Mouse (Mus musculus) kidney, postnatal 14 days (tissue): ENCODE results near the gene Rgs3.
A peak's percentile ranks its signal among the peaks of the same experiment; 100 is the strongest.

Experiments
- DNase-seq: peaks from one replicate; pipeline ENCODE4 v3.0.0; 2022; ENCODE audit warnings: mixed read lengths

Gene Rgs3

DNA sequence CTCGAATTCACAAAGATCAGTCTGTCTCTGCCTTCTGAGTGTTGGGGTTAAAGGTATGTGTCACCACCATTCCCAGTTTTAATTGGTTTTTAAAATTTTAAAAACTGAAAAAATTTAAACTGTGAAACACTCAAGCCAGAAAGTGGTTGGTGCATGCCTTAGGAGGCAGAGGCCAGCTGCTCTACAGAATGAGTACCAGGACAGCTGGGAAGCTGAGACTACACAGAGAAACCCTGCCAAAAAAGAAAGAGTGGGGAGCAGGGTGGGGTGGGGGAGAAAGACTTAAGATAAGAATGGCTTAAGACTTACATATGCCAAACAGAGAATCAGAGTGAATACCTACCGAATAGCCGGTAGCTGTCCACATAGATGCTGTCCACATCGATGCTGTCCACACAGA, 73.6 kb downstream of the Rgs3 start:
- DNase-seq: no peak

GRCm38 (mm10) chr4:62634054-62634591, 74.5 kb downstream of the Rgs3 start:
- DNase-seq: peak; percentile 54

GRCm38 (mm10) chr4:62634840-62635239, 75.2 kb downstream of the Rgs3 start:
- no peak for DNase-seq

- no peak for DNase-seq
These were observed 76.4 kb downstream of the Rgs3 start for GRCm38 (mm10) chr4:62636047-62636446.

- no peak for DNase-seq
These were observed 78.4 kb downstream of the Rgs3 start for GRCm38 (mm10) chr4:62637856-62638604.

GRCm38 (mm10) chr4:62640496-62641229, 81.0 kb downstream of the Rgs3 start:
- DNase-seq: no peak

- no peak for DNase-seq
These were observed 81.6 kb downstream of the Rgs3 start for GRCm38 (mm10) chr4:62641230-62641589.

GRCm38 (mm10) chr4:62641656-62642055, 82.0 kb downstream of the Rgs3 start:
- DNase-seq: no peak

DNA sequence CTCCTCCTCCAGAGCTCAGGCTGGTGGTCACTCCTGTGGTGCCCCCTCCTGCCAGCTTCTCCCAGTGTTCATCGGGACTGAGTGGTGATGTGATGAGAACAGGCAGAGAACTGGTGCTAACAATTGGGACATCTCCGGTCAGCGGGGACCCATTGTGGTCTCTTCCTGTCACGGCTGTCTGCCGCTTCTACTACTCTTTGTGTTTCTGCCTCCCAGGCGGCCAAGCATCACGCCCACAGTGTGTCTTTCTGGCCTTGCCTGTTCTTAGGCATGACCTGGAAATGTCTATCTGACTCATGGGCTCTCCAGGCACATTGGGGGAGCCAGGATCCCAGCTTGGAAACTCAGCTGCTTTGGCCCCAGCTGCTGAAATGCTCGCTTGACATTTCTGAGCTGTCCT, 83.8 kb downstream of the Rgs3 start:
- DNase-seq: peak; percentile 57

- no peak for DNase-seq
These were observed 84.6 kb downstream of the Rgs3 start for GRCm38 (mm10) chr4:62644031-62644793.

DNA sequence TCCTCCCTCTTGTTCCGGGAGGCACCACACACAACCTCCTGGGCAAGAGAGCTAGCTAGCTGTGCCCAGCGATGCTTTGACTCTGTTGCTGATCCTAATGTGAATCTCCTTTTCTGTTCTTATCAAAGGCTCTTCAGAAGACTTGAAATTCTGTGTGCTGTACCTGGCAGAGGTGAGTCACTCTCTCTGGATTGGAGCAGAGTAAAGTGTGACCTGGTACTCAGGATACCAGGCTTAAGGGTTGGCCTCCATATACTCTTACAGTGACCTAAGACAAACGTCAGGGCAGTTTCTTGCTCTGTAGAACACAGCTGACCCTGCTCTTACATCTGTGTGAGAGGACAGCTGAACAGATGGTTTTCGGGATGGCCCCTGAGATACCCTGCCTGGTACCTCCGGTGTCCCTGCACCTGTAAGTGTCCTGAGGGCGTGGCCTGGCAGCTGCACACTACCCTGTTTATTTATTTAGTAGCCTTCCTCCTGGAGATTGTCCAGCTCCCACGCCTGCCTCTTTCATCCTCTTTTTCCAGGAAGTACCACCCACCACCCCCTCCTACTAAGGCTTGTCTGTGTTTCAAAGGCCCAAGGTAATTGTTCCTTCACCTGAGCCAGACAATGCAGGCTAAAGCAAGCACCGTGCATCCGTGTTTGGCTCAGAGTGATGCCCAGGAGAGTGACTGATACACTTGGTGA, 87.1 kb downstream of the Rgs3 start:
- DNase-seq: no peak

DNA sequence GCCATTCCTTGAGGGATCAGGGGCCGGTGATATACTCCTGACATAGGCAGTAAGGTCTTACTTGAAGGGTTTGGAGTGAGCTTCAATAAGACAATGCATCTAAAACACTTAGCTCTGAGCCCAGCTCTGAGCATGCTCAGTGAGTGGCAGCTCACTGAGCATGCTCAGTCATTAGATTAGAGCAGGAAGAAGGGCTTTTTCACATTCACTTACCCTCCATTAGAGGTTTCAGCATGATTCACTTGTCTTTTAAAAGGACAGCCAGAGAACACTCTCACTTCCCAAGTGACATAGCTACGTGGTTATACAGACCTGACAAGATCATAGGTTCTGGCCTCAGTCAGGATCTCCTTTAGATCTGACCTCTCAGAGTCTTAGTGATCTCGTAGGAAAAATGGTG, 89.2 kb downstream of the Rgs3 start:
- DNase-seq: no peak

DNA sequence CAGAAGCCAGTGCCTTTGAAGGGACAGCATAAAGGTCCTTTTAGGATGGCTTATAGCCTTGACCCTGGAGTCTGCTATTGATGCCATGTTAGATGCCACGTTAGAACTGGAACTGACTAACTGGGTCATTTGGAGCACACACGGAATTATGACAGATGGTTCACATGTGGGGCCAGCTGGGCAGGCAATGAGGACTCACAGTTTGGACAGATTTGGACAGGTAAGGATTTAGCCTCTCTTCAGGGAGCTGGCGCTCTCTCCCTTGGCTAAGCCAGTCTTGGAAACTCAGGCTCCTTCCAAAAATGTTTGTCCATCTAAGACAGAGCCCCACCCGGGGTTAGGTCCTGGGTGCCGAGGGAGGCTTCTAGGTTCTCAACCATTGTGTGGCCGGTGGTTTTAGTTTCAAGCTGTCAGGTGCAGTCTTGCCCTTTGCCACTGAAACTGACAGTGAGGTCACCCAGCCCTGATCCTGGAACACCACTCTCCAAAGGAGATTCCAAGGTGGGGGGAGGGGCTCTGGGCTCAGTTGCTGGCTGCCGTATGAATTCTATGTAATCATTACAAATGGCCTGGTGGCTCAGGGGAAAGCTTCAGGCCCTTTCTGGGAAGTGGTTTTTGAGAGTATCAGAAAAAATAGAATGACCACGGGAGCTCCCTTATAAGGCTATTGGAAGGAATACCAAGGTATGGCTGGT, 90.0 kb downstream of the Rgs3 start:
- DNase-seq: no peak

GRCm38 (mm10) chr4:62651179-62651760, 91.6 kb downstream of the Rgs3 start:
- no peak for DNase-seq

DNA sequence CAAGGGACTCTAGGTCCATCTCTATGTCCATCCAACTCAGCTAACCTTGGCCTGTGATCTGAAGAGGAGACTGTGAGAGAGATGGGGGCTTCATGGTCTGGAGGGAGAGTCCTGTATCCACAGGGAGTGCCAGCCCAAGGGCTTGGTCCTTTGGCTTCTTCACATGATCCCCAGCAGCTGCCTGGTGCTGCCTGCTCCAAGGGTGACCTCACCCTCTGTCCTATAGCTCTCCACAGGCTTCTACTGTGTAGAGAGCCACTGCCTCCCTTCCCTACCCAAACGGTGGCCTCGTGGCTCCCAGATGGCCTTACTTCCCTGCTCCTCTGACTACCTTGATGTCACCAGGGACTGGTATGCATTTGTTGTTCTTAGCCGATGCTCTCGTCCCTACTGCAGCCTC, 92.6 kb downstream of the Rgs3 start:
- DNase-seq: no peak

GRCm38 (mm10) chr4:62652921-62653757, 93.5 kb downstream of the Rgs3 start:
- no peak for DNase-seq

GRCm38 (mm10) chr4:62653922-62654661, 94.4 kb downstream of the Rgs3 start:
- no peak for DNase-seq

GRCm38 (mm10) chr4:62659264-62659663, 99.6 kb downstream of the Rgs3 start:
- peak; percentile 88 for DNase-seq

DNA sequence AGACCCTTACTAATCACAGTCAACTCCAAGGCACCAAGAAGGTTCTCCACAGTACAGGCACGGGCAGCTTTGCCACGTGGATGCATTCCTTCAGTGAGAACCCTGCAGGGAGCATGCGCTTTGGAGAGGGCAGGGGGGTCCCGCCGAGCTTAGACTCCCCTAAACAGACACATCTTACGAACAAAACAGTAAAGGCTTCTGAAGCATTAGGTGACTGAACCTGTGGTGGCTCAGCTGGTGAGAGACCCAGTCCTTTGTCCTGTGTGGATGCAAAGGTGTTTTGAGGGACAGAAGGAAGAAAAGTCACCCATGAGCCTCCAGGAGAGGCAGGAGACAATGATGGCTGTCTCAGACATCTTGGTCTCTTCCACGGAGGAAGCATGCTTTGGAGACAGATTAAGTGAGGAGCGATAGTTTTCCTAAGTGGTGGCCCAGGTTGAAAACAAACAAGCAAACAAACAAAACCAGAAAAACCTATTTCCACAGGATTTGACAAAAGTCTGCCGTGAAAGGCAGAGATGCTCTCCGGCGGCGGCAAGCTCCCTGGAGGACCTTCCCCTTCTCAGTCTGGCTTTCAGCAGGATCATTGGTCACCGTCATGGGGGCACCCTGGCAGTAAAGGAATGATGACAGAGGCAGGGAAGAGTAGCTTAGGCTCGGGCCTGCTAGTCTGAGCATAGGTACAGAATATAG, 100.4 kb downstream of the Rgs3 start:
- DNase-seq: no peak

GRCm38 (mm10) chr4:62660554-62660864, 100.9 kb downstream of the Rgs3 start:
- DNase-seq: peak; percentile 75
